18 mouse cellular contexts compared by ENCODE assay signal in the genomic region with DNA sequence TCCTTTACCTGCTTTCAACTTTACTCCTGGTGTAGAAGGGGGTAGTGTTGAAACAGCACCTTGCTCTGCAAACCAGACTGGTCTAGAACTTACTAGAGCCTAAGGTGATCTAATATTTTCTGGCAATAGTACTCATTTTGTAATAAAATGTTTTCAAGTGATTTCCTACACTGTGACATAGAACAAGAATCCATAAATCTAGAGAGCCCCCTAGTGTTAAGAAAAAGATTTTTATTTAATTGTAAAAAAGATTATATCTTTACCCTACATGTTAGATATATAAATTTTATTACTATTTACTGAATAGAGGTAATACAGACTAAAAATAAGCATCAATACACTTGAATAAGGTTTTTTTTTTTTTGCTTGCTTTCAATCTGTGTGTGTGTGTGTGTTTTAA. TPM values are rescaled to one million over a fixed set of nuclear protein-coding genes. Genes with fewer than 3 reads are reported as not detected.
DNase-seq lines count a peak whose midpoint lies in the region; ATAC-seq and TF ChIP-seq lines count a peak whose summit lies in the region.
"Had no signal": no experiment of that assay in that cellular context is flagged by ENCODE, and none has a peak within 500 bp of the region (broad histone marks: within the 10 kb centered on the region; RNA-seq: fewer than 3 reads in every experiment).

No protein-coding gene starts in this region.

- no peaks in the 10 kb centered on the region for H3K9me3 ChIP-seq in forebrain, embryonic 14.5 days (replicated peaks; ENCODE audit: control insufficient read depth, low read length)
- no peaks in the 10 kb centered on the region for H3K9me3 ChIP-seq in forebrain, embryonic 15.5 days
- H3K9me3 ChIP-seq: heart, embryonic 15.5 days; hindbrain, embryonic 12.5 days; limb, embryonic 12.5 days; liver, embryonic 15.5 days; neural tube, embryonic 12.5 days had no signal

- TF ChIP-seq CTCF in layer of hippocampus, adult 2 months (conservative IDR thresholded peaks at IDR 0.05), result peak; percentile 75

- ATAC-seq in forebrain, embryonic 14.5 days, result no peak
- no peak for ATAC-seq in forebrain, embryonic 15.5 days (replicated peaks)
- ATAC-seq in common myeloid progenitor, adult 5-6 weeks (replicated peaks; ENCODE audit: low read depth, poor library complexity, severe bottlenecking), result 0 out of 2 replicates have a peak, but pooled peaks have one; percentile 45

- H3K4me3 ChIP-seq in forebrain, embryonic 14.5 days (ENCODE audit: low read depth, low read length), result no peak overlapping the region
- no peak overlapping the region for H3K4me3 ChIP-seq in forebrain, embryonic 15.5 days
- no peak overlapping the region for H3K4me3 ChIP-seq in layer of hippocampus, adult 2 months
- H3K4me3 ChIP-seq: heart, embryonic 15.5 days; hindbrain, embryonic 12.5 days; limb, embryonic 12.5 days; liver, embryonic 15.5 days; neural tube, embryonic 12.5 days had no signal

- no peaks in the 10 kb centered on the region for H3K27me3 ChIP-seq in forebrain, embryonic 14.5 days (replicated peaks; ENCODE audit: control insufficient read depth, insufficient read depth, low read length)
- H3K27me3 ChIP-seq in forebrain, embryonic 15.5 days, result no peaks in the 10 kb centered on the region
- H3K27me3 ChIP-seq: heart, embryonic 15.5 days; hindbrain, embryonic 12.5 days; limb, embryonic 12.5 days; liver, embryonic 15.5 days; neural tube, embryonic 12.5 days had no signal

- peaks cover 12% of the 10 kb centered on the region for H3K36me3 ChIP-seq in forebrain, embryonic 14.5 days (ENCODE audit: control insufficient read depth, insufficient read depth, low read length)
- H3K36me3 ChIP-seq in forebrain, embryonic 15.5 days, result peaks cover 14% of the 10 kb centered on the region
- H3K36me3 ChIP-seq: liver, embryonic 15.5 days had no signal

- no peak overlapping the region for H3K9ac ChIP-seq in forebrain, embryonic 14.5 days (ENCODE audit: low read length)
- H3K9ac ChIP-seq in forebrain, embryonic 15.5 days (replicated peaks), result no peak overlapping the region
- H3K9ac ChIP-seq: heart, embryonic 15.5 days; hindbrain, embryonic 12.5 days; limb, embryonic 12.5 days; liver, embryonic 15.5 days; neural tube, embryonic 12.5 days had no signal

- DNase-seq in forebrain, embryonic 14.5 days (ENCODE audit: low spot score), result peak; percentile 47
- no peak for DNase-seq in layer of hippocampus, adult 2 months (ENCODE audit: low spot score in 2 of 2)
- DNase-seq in layer of hippocampus, adult 18-20 months (ENCODE audit: low spot score in 2 of 2), result no peak
- peak; percentile 42 for DNase-seq in 416B (ENCODE audit: low read depth)
- DNase-seq in spleen, postnatal 10 days (ENCODE audit: low spot score in 2 of 2), result no peak
- DNase-seq in right cerebral cortex, postnatal 10 days (ENCODE audit: low spot score in 2 of 2), result no peak
- DNase-seq: adrenal gland, postnatal 25 days; cerebellum, adult 8-10 months; embryo, embryonic 11 days; kidney, adult 18-20 months had no signal

- no peak overlapping the region for H3K27ac ChIP-seq in forebrain, embryonic 14.5 days (ENCODE audit: low read depth, low read length)
- no peak overlapping the region for H3K27ac ChIP-seq in forebrain, embryonic 15.5 days (replicated peaks)
- no peak overlapping the region for H3K27ac ChIP-seq in layer of hippocampus, adult 2 months
- H3K27ac ChIP-seq: heart, embryonic 15.5 days; hindbrain, embryonic 12.5 days; limb, embryonic 12.5 days; liver, embryonic 15.5 days; macrophage; neural tube, embryonic 12.5 days had no signal

- no peak overlapping the region for H3K4me2 ChIP-seq in forebrain, embryonic 14.5 days (ENCODE audit: low read length)
- no peak overlapping the region for H3K4me2 ChIP-seq in forebrain, embryonic 15.5 days (replicated peaks)
- H3K4me2 ChIP-seq: heart, embryonic 15.5 days; hindbrain, embryonic 12.5 days; limb, embryonic 12.5 days; liver, embryonic 15.5 days; neural tube, embryonic 12.5 days had no signal

- no peaks in the 10 kb centered on the region for H3K4me1 ChIP-seq in forebrain, embryonic 14.5 days (ENCODE audit: control insufficient read depth, insufficient read depth, low read length)
- H3K4me1 ChIP-seq in forebrain, embryonic 15.5 days, result peaks cover under 1% of the 10 kb centered on the region; the same call in 1 of the 2 replicates
- H3K4me1 ChIP-seq: heart, embryonic 15.5 days; hindbrain, embryonic 12.5 days; neural tube, embryonic 12.5 days had no signal

RNA-seq across cellular contexts. Expression of a gene that starts 29.6 kb away (rescaled TPM):
- 93.0 and 112 TPM in 2 replicates for polyA plus RNA-seq in forebrain, embryonic 14.5 days (2014; fragmentation: Nextera tagmentation; extraction: Ambion mirVana)
- polyA plus RNA-seq in forebrain, embryonic 15.5 days (2015; fragmentation: Nextera tagmentation; extraction: Ambion mirVana), result 136 and 139 TPM in 2 replicates
- 10 to 100 TPM; 70.9 to 80.5 TPM for total RNA-seq in layer of hippocampus, adult 2 months (2021)
- total RNA-seq in layer of hippocampus, adult 18-20 months (2021), result 10 to 100 TPM; 64.3 to 72.6 TPM
- total RNA-seq in common myeloid progenitor, adult 5-6 weeks (2017), result 35.6 and 36.2 TPM in 2 replicates

Comparison
In these comparisons a context has a peak if more than half of its experiments do, and no peak if none do; other contexts are left out.
1. DNase-seq: peak in forebrain, embryonic 14.5 days (single experiment) and 416B (single experiment); none in layer of hippocampus, adult 2 months (0 of 2), layer of hippocampus, adult 18-20 months (0 of 2), spleen, postnatal 10 days (0 of 2) and right cerebral cortex, postnatal 10 days (0 of 2).